Mouse (Mus musculus): ENCODE measurements around the gene Usp9x.

GRCm38 (mm10) chrX:13040391-13040790, 30.9 kb upstream of the Usp9x start:
- no peak for TF ChIP-seq CTCF (conservative IDR thresholded peaks at IDR 0.05; ENCODE audit: insufficient read depth, insufficient read length, low read depth, low read length)
- TF ChIP-seq POLR2A (IDR thresholded peaks at IDR 0.05; ENCODE audit: low read depth, low read length): no peak

All from kidney, adult 2 months (tissue).